Mouse (Mus musculus): ENCODE measurements at regions not wholly inside any gene's neighbourhood (a gene's known extent, or its start where the extent isn't known, plus 50 kb on each side); places are given as distances from the start of the nearest gene placed in this dataset.

DNA sequence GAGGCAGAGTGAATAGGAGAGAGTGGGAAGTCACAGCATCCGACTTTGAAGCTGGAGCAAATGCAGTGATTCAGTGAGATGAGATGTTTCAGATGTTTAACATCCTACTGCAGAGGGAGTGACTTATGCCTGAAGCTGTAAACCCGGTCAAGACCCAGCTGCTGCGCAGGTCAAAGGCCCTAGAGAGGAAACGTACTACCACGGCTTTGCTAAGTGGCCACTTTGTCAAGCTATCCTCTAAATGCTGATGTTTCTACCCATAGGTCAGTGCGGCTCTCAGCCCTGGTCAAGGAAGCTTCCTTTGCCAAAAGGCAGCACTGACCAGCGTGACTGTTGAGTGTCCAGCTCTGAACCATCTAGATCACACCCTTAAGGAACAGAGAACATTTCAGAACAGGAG lies 125.9 kb upstream of the Tox3 start:
- TF ChIP-seq CTCF (IDR thresholded peaks at IDR 0.05; ENCODE audit: low read depth, low read length) (no peak), TAL1 (conservative IDR thresholded peaks at IDR 0.05; ENCODE audit: low read depth, low read length) (no peak), POLR2AphosphoS5 (IDR thresholded peaks at IDR 0.05; ENCODE audit: insufficient replicate concordance, low read depth, low read length) (no peak), GATA2 (IDR thresholded peaks at IDR 0.05; ENCODE audit: borderline replicate concordance, low read depth, low read length) (no peak), GATA1 (IDR thresholded peaks at IDR 0.05; ENCODE audit: borderline replicate concordance, low read length) (no peak)
- ATAC-seq (ENCODE audit: extremely low read depth, insufficient number of reproducible peaks, low FRiP score, poor library complexity, severe bottlenecking), result no peak
- H3K4me3 ChIP-seq (ENCODE audit: low read depth, low read length), result no peak overlapping the region

DNA sequence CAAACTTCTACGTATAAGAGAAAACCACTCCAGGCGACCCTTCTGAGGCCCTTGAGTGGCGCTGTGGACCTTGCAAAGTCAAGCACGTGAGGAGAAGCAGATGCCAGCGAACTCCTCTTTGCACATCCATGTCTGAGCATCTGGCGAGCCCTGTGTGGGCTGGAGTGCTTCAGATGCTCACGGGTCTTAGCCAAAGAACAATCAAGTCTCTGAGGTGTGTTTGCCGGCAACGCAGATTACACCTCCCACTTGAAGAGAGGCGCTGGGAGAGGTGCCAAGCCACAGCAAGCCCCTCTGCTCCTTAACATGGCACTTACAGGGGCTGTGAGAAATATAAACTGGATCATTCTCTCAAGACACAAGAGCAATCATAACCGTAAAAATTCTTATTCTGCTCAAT lies 122.7 kb upstream of the Tox3 start:
- H3K4me1 ChIP-seq (ENCODE audit: insufficient read depth, low read depth, low read length), result no peaks in the 10 kb centered on the region
- TF ChIP-seq POLR2AphosphoS5 (IDR thresholded peaks at IDR 0.05; ENCODE audit: insufficient replicate concordance, low read depth, low read length), result no peak
- TF ChIP-seq TAL1 (conservative IDR thresholded peaks at IDR 0.05; ENCODE audit: low read depth, low read length), result no peak
- no peak for TF ChIP-seq GATA2 (IDR thresholded peaks at IDR 0.05; ENCODE audit: borderline replicate concordance, low read depth, low read length)

More for the DNA sequence above, 125.9 kb upstream of the Tox3 start:
- peaks cover 26% of the 10 kb centered on the region for H3K9me3 ChIP-seq (replicated peaks)
- H3K4me1 ChIP-seq (ENCODE audit: insufficient read depth, low read depth, low read length), result no peaks in the 10 kb centered on the region
- no peaks in the 10 kb centered on the region for H3K36me3 ChIP-seq (replicated peaks)
- DNase-seq (ENCODE audit: low spot score), result no peak
- no peaks in the 10 kb centered on the region for H3K27me3 ChIP-seq (ENCODE audit: insufficient read depth, low read length)

GRCm38 (mm10) chr8:90463708-90464107 lies 115.6 kb upstream of the Tox3 start:
- Histone ChIP-seq H3K4me1 (ENCODE audit: insufficient read depth, low read depth, low read length) (no peaks in the 10 kb centered on the region), H3K27me3 (ENCODE audit: insufficient read depth, low read length) (no peaks in the 10 kb centered on the region), H3K9me3 (replicated peaks) (peaks cover 41% of the 10 kb centered on the region), H3K4me3 (ENCODE audit: low read depth, low read length) (no peak overlapping the region), H3K36me3 (replicated peaks) (no peaks in the 10 kb centered on the region)
- TF ChIP-seq CTCF (IDR thresholded peaks at IDR 0.05; ENCODE audit: low read depth, low read length) (no peak), TAL1 (conservative IDR thresholded peaks at IDR 0.05; ENCODE audit: low read depth, low read length) (no peak), POLR2AphosphoS5 (IDR thresholded peaks at IDR 0.05; ENCODE audit: insufficient replicate concordance, low read depth, low read length) (no peak), GATA1 (IDR thresholded peaks at IDR 0.05; ENCODE audit: borderline replicate concordance, low read length) (no peak), GATA2 (IDR thresholded peaks at IDR 0.05; ENCODE audit: borderline replicate concordance, low read depth, low read length) (no peak)
- DNase-seq (ENCODE audit: low spot score), result no peak
- no peak for ATAC-seq (ENCODE audit: extremely low read depth, insufficient number of reproducible peaks, low FRiP score, poor library complexity, severe bottlenecking)

More for the DNA sequence above, 122.7 kb upstream of the Tox3 start:
- Histone ChIP-seq H3K9me3 (replicated peaks) (peaks cover 40% of the 10 kb centered on the region), H3K36me3 (replicated peaks) (no peaks in the 10 kb centered on the region), H3K27me3 (ENCODE audit: insufficient read depth, low read length) (no peaks in the 10 kb centered on the region), H3K4me3 (ENCODE audit: low read depth, low read length) (no peak overlapping the region)
- DNase-seq (ENCODE audit: low spot score) (no peak), ATAC-seq (ENCODE audit: extremely low read depth, insufficient number of reproducible peaks, low FRiP score, poor library complexity, severe bottlenecking) (no peak)

- TF ChIP-seq POLR2AphosphoS5 (IDR thresholded peaks at IDR 0.05; ENCODE audit: insufficient replicate concordance, low read depth, low read length) (no peak), TAL1 (conservative IDR thresholded peaks at IDR 0.05; ENCODE audit: low read depth, low read length) (no peak), GATA2 (IDR thresholded peaks at IDR 0.05; ENCODE audit: borderline replicate concordance, low read depth, low read length) (no peak), GATA1 (IDR thresholded peaks at IDR 0.05; ENCODE audit: borderline replicate concordance, low read length) (no peak), CTCF (IDR thresholded peaks at IDR 0.05; ENCODE audit: low read depth, low read length) (no peak)
- no peak overlapping the region for H3K4me3 ChIP-seq (ENCODE audit: low read depth, low read length)
- H3K27me3 ChIP-seq (ENCODE audit: insufficient read depth, low read length), result no peaks in the 10 kb centered on the region
- H3K4me1 ChIP-seq (ENCODE audit: insufficient read depth, low read depth, low read length), result no peaks in the 10 kb centered on the region
- DNase-seq (ENCODE audit: low spot score) (no peak), ATAC-seq (ENCODE audit: extremely low read depth, insufficient number of reproducible peaks, low FRiP score, poor library complexity, severe bottlenecking) (no peak)
- H3K36me3 ChIP-seq (replicated peaks), result no peaks in the 10 kb centered on the region
- peaks cover 26% of the 10 kb centered on the region for H3K9me3 ChIP-seq (replicated peaks)
Observed at GRCm38 (mm10) chr8:90455321-90455720, 107.2 kb upstream of the Tox3 start.

DNA sequence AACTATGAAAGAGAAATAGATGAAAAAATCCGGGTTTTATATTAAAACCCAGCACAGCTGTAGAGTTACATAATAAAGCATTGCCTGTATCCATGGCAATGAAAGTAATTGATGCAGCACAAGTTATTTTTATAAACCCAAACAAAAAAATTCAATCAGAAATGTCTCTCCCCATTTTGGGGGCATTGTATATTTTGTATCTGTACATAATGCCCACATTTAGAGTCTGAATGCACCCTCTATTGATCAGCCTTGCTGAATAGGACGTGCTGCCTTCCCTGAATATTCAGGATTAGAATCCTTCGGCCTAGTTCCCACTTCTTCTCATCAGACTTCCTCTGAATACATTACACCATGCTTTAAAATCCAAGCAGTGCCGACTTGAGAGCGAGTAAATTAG lies 106.0 kb upstream of the Tox3 start:
- DNase-seq (ENCODE audit: low spot score), result no peak
- Histone ChIP-seq H3K27me3 (ENCODE audit: insufficient read depth, low read length) (no peaks in the 10 kb centered on the region), H3K4me3 (ENCODE audit: low read depth, low read length) (no peak overlapping the region), H3K9me3 (replicated peaks) (peaks cover 23% of the 10 kb centered on the region), H3K4me1 (ENCODE audit: insufficient read depth, low read depth, low read length) (no peaks in the 10 kb centered on the region), H3K36me3 (replicated peaks) (no peaks in the 10 kb centered on the region)
- TF ChIP-seq GATA1 (IDR thresholded peaks at IDR 0.05; ENCODE audit: borderline replicate concordance, low read length), result no peak
- TF ChIP-seq TAL1 (conservative IDR thresholded peaks at IDR 0.05; ENCODE audit: low read depth, low read length), result no peak
- no peak for TF ChIP-seq GATA2 (IDR thresholded peaks at IDR 0.05; ENCODE audit: borderline replicate concordance, low read depth, low read length)
- no peak for TF ChIP-seq POLR2AphosphoS5 (IDR thresholded peaks at IDR 0.05; ENCODE audit: insufficient replicate concordance, low read depth, low read length)
- no peak for TF ChIP-seq CTCF (IDR thresholded peaks at IDR 0.05; ENCODE audit: low read depth, low read length)
- no peak for ATAC-seq (ENCODE audit: extremely low read depth, insufficient number of reproducible peaks, low FRiP score, poor library complexity, severe bottlenecking)

DNA sequence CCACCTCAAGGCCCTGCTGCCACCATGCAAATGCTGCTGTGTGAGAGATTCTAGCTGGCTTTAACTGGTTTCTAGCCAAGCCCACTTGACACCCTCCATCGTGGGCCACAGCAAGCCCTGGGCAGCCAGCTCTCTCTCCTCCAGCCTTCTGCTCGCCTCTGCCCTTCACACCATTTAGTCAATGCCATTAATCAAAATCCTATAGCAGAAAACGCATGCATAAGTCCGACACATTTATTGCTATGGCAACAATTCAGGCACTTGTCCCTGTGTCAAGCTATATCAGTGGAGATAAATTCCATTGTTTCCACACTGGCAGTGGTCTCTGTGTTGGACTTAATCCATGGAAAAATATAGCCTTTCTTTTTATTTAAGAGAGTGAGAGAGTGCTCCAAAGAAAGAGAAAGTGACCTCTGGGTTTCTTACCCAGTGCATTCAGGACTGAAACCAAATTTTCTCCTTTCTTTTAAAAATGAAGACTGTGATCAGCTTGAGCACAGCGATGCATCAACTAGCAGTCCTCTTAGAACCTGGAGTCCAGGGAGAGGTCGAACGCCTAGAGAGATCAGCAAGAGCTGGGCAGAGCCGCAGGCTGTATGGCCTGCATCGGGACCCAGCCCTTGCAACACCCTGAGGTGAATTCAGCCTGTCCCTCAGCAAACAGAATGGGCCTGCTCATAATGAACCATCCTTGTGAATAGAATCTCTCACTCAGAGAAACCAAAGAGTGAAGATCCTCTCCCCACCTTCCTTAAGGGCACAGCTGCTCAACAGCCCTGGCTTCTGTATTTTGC lies 93.1 kb upstream of the Tox3 start:
- TF ChIP-seq GATA1 (IDR thresholded peaks at IDR 0.05; ENCODE audit: borderline replicate concordance, low read length) (no peak), GATA2 (IDR thresholded peaks at IDR 0.05; ENCODE audit: borderline replicate concordance, low read depth, low read length) (no peak), POLR2AphosphoS5 (IDR thresholded peaks at IDR 0.05; ENCODE audit: insufficient replicate concordance, low read depth, low read length) (no peak), CTCF (IDR thresholded peaks at IDR 0.05; ENCODE audit: low read depth, low read length) (no peak), TAL1 (conservative IDR thresholded peaks at IDR 0.05; ENCODE audit: low read depth, low read length) (no peak)
- no peak for DNase-seq (ENCODE audit: low spot score)
- Histone ChIP-seq H3K36me3 (replicated peaks) (no peaks in the 10 kb centered on the region), H3K27me3 (ENCODE audit: insufficient read depth, low read length) (no peaks in the 10 kb centered on the region), H3K4me3 (ENCODE audit: low read depth, low read length) (no peak overlapping the region), H3K4me1 (ENCODE audit: insufficient read depth, low read depth, low read length) (no peaks in the 10 kb centered on the region), H3K9me3 (replicated peaks) (peaks cover 55% of the 10 kb centered on the region)
- ATAC-seq (ENCODE audit: extremely low read depth, insufficient number of reproducible peaks, low FRiP score, poor library complexity, severe bottlenecking), result no peak
